Mouse (Mus musculus) gastrocnemius, postnatal 25 days (tissue): ENCODE measurements around the gene Edem2. TPM values are rescaled to one million over a fixed set of nuclear protein-coding genes. Genes with fewer than 3 reads are reported as not detected.

Source experiments
- DNase-seq: peaks from one replicate; pipeline ENCODE4 v3.0.0; 2022
- long read RNA-seq, 2 experiments: library from polyadenylated mRNA; stranded (forward); transcript quantifications; one replicate each; pipeline ENCODE4 v2.0.0; 2021
- total RNA-seq, 2 experiments: library from RNA; stranded (reverse); gene quantifications; 1 replicate in 1 of 2; 2 replicates in 1 of 2; pipeline ENCODE4 v1.2.3; 2021

Edem2 gene
- total RNA-seq, result 1 to 10 TPM; 3.9 to 5.0 TPM
- long read RNA-seq, experiment 1, partial matches to known transcripts, result 1 of 5 reads
- long read RNA-seq, experiment 1, other reads (novel, unspliced or antisense), result 0 of 5 reads
- long read RNA-seq, experiment 2, transcript Edem2-201 (11 exons, 2,290 nt), result major isoform, 9 of 14 reads
- long read RNA-seq, experiment 2, partial matches to known transcripts, result 4 of 14 reads
- long read RNA-seq, experiment 2, other reads (novel, unspliced or antisense), result 1 of 14 reads

DNA sequence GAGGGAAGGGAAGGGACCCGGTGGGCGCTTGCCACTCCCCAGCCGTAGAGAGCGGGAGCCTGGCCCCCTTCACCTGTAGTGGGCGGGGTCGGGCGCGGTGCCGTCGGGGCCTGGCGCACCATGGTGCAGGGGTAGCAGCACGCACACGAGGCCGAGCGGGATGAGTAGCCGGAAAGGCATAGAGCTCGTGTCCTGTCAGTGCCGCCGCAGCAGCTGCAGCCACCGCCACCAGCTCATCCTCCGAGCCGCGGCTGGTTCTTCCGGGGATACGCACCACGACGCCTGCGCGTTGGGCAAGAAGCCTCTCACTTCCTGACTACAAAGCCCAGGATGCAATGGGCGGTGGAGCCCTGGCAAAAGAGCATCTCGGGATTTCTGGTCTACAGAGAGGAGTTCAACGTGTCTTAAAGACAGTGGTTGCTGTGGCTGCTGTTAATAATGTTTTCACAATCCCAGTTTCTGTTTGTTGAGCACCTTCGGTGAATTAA, at the start of gene Edem2:
TSS of gene Edem2 (minus strand) at position 318 of the 488 bp plus-strand sequence.
- peak; percentile 90 for DNase-seq

DNA sequence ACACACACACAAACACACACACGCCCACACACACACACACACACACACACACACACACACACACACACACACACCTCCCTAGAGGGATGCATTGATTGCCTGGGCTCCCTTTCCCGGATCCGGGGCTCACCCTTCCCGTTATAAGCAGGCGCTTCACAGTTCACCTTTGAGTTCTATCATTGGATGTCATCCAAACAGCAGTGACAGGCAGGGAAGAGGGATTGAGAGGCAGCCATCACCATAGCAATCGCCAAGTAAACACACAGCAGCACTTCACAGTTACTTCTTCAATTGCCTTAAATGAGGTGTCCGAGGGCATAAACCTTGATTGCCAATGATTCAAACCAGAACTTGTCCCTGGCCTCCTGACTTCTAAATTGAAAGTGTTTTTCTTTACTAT, 49.8 kb upstream of the Edem2 start:
- no peak for DNase-seq

DNA sequence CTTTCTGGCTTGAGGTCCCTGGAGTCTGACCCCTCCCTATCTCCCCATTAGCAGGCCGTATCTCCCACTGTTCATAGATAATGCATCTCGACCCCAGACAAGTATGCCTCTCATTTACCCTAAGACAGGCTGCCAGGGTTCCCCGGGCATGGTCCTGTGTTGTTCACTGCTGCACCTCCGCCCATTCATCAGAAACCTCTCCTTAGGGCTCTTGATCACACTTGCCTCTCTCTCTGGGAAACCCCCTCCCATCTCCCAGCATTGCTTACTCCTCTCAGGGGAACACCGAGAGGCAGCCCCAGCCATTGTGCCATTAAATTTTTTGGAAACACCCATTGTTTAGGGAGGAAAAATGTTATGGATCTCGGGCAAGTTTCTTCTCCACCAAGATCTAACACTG, 48.7 kb upstream of the Edem2 start:
- DNase-seq, result no peak

DNA sequence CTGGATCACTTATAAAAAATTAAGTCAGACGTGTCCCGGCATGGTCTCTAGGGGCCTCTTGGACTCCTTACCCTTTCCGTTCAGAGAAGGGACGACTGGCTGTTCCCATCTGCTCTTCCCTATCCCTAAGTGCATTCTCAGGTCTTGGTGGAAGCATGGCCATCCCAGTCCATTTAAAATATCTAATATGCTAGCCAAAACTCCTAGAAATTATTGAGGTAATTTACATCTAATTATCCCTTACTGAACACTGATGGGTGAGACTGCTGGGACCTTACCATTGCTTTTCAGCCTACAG, 48.4 kb upstream of the Edem2 start:
- no peak for DNase-seq

DNA sequence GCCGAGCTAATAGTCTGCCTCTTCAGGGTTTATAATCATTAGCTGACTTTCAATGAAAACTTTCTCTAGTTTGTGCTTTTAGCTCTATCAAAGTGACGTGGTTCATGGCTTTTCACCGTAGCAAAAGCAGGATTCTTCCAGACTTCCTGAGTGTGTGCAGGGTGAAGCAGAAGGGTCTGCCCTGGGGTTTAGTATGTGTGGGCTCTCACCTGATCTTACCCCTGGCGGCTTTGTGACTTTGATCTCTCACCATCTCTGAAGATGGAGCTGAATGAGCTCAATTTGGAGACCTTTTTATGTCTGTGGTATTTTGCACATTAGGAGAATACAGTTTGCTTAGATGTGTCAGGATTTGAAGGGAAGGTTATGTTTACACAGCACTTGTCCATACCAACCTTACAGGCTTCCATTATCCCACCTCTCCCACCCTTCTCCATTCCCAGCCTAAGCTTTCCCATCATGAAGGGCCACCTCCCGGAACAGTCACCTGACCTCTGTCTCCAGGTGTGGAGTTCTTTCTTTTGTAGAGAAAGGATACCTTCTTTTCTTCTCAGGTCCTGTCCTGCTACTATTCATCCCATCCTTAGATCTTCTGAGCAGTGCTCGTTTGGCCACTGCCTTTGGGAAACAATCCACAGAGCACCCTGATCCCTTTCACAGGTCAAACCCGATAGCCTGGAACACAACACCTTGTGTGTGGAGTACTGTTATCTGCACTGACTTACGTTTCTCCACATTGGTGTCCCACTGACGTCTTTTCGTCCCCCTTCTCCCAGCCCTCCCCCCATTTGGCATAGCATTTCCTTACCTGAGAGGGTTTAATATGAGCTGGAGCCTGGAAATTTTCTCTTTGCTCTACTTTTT, 47.8 kb upstream of the Edem2 start:
- no peak for DNase-seq

DNA sequence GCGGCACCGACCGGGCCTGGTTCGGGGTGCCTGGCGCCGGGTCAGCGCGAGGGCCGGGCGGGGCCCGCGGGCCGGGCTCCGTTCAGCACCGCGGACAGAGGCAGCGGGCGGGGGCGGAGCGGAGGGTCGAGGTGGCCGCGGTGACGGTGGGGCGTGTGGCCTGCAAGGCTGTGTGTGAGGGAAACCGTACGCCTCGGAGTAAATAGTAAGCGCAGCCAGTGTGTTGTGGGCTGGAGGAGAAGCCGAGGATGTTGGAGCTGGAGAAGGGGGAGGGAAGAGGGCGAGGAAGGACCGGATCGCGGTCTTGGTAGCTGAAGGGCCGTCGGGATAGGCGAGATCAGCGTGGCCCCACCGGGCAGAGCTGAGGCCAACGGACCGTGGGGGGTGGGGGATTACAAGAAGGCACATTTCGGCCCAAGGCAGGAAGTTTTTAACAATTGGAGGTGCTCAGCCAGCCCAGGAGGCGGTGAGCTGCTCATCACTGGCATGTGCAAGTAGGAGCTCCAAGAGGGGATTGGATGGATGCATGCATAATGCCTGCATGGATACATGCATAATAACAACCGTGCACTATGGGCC, 46.5 kb upstream of the Edem2 start:
- DNase-seq, result peak; percentile 40

DNA sequence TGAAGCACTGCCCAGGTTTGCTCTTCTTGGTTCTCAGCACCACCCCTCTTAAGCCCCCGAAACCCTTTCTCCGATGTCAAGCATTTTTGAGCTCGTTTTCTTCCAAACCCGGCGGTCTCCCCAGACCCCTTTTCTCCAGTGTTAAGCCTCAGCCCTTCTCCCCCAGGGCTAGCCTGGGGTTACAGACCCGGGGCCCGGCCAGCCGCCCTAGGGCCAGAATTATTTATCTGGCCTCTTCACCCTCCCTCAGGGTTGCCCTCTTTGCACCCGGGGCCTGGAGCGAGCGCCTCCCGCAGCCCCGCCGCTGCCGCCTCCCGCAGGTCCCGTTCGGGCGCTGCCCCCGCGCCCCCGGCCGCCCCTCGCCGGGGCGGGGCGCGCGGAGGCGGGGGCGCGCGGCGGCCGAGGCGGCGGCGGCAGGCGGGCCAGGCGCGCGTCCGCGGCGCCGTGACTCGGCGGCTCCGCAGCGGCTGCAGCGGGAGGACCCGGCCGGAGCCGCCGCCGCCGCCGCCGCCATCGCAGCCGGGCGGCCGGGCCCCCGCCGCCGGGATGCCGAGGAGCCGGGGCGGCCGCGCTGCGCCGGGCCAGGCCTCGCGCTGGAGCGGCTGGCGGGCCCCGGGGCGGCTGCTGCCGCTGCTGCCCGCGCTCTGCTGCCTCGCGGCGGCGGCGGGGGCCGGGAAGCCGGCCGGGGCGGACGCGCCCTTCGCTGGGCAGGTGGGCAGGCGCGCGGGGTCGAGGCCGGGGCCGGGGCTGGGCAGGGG, 45.8 kb upstream of the Edem2 start, which contains the start of gene Mmp24:
TSS of gene Mmp24 (plus strand) at position 416 of the 758 bp plus-strand sequence.
- no peak for DNase-seq

DNA sequence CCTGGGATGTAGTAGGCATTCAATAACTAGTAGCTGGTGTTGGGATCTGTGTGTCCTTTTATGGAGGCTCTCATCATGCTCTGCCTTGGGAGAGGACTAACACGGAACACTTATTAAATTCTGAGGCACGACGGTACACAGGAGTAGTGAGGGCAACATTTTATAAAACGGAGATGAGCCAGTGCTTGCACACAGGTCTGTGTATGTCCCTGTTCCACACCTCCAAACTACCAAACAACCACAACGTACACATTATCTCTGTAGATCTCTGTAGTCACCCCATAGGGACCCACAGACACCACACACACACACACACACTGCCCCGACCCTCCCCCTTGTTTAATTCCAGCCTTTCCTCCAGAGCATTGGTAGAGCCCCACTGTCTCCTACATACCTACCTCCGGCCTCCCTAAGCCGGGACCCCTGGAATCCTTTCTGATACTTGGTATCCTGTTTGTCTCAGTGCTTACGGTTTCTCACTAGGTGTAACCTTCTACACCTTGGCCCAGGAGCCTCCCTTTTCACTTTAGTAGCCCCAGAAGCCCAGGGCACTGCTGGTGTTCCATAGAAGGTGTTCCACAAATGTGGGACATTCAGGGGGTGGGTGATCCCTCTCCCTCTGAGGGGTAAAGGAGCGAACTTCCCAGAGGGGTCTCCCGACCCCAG, 45.1 kb upstream of the Edem2 start:
- DNase-seq, result no peak

DNA sequence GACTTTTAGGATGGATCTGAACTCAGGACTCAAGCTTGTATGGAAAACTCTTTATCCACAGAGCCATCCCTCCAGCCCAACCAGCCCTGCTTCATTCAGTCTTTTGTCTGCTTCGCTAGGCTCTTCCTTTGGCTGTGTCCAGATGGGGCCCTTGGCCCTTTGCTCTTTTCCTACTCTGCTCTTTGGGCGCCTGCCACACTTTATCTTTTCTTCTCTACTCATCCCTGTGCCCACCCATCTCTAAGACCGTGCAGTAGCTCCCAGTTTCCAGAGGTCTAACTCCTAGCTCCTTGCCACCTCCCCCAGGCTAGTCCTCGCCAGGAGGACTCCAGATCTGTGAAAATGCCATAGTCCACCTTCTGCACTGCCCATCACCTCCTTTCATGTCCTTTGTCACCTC, 44.4 kb upstream of the Edem2 start:
- DNase-seq, result no peak

DNA sequence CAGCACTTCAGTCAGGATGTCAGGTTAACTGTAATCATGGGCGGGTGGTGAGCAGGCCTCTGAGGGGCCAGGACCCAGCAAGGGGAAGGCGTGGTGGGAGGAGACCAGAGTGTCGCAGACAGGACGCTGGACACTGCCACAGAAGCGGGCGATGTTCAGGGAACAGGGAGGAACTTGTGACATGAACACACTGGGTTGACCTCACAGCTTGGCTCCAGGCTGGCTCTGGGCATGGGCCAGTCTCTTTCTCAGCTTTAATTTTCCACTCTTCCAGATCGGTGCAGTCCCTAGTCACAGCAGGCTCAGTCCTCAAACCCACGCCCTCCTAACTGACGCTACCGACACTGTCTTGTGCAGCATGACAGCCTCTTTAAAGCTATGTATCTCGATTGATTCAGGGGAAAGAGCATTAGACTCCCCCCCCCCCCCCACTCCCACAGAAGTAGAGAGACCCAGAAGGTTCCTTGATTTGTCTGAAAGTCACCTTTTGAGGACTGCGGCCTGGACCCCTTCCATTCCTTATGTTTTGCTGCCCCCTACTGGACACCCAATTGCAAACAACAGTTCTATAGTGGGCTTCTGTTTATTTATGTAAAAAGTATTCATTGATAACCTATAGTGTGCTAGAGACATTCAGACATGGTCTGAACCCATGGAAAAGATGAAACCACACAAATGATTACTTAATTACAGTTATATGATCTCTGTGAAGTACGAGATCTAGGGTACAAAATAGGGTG, 35.6 kb upstream of the Edem2 start:
- DNase-seq, result peak; percentile 57

DNA sequence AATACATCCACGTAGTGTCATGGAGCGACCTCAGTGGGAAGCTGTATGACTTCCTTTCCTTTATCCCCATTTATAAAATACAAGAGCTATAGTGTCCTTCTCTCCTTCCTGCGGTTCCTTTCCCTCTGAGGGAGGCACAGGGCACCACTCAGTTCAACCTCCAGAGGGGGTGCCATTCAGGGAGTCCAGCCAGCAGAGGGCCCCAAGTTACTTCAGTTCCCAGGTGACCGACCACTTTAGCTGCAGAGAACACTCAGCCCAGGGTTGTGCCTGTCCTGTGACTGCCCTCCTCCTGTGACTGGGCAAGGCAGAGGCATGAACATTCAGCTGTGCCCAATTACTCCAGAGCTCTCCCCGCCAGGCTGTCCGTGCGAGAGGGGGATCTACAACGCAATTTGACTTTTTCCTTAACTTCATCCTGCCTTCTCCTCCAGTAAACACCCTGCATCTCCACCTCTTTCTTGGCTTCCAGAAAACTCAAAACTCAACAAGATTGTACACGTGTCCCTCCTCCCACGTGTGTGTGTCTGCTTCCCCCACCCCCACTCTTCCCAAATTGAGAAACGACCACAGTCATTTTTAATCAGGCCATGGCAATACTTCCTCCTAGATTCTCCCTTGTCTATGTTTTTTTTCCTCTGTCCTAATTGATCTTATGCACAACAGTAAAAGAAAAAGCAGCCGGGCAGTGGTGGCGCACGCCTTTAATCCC, 27.7 kb upstream of the Edem2 start:
- DNase-seq, result no peak

DNA sequence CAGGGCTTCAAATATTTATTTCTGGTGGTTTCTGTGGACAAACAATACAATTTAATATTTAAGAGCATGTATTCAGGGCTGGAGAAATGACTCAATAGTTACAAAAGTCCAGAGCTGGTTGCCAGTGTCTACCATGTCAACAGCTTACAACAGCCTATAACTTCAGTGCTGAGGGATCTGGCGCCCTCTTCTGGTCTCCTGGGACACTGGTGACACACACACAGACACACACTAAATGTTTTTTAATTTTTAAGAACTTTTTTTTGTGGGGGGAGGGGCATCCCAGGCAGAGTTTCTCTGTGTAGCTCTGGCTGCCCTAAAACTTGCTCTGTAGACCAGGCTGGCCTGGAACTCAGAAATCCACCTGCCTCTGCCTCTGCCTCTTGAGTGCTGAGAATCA, 26.5 kb upstream of the Edem2 start:
- DNase-seq, result peak; percentile 26

DNA sequence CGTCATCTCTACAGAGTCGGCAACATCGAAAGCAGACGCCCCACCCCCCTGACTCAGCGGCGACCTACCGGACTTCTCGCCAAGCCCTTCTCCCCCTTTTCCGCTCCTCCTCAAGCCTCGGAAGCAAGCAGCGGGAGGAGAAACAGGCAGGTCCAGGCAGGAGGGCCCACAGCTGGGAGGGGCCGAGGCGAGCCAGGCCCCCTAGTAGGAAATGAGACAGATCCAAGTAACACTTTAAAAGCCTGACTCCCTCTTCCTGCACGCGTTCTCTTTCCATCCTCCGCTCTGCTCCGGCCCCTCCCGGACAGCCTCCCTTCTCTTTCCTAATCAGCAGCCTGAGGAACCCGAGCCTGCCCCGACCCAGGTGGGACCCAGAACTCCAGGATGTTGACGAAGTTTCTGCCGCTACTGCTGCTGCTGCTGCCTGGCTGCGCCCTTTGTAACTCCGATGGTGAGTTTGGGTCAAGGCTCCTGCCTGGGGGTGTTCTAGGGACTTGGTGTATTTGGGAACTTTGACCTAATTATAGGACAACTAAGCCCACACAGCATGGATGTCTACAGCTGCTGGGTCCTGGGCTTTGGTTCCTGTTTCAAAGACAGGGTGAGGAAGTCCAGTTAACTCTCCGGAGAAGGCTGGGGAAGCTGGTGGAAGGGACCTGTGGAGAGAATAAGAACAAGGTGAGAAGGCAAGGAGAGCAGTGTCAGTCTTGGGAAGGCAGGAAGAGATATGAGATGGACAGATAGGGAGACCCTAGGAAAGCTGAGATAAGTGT, 21.9 kb upstream of the Edem2 start, which contains the start of gene Procr:
TSS of gene Procr (plus strand) at position 104 of the 773 bp plus-strand sequence.
- peak; percentile 73 for DNase-seq

DNA sequence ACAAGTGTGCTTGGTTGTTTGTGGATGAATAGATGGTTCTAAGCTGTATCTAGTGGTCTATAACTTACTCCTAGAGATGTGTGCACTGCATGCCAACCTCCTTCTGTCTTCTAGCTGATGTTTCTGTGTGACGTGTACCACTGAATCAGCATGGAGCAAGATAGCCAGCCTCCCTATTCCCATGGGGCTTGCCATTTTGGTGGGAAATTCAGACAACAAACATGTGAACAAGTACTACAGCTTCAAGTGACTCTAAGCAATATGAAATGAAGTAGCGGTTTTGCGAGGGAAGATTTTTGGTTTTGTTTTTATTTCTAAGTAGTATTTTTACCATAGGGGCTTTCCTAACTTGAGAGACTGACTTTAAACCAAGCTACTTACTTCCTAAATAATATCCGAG, 20.1 kb upstream of the Edem2 start:
- no peak for DNase-seq

DNA sequence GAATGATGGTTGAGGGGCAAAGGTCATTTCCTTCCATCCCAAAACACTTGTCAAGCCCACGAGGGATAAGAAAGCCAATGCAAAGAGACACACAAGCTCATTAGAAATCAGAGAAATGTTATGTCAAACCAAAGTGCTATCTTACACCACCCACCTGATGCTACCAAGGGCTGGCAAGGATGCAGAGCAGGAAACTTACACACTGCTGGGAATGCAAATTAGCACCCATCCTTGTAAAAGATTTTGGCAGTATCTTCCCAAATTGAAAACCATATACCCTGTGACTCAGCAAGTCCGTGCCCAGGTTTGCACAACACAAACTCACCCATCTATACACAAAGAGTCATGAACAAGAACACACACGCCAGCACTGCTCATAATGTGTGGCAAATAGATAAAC, 16.2 kb upstream of the Edem2 start:
- no peak for DNase-seq

DNA sequence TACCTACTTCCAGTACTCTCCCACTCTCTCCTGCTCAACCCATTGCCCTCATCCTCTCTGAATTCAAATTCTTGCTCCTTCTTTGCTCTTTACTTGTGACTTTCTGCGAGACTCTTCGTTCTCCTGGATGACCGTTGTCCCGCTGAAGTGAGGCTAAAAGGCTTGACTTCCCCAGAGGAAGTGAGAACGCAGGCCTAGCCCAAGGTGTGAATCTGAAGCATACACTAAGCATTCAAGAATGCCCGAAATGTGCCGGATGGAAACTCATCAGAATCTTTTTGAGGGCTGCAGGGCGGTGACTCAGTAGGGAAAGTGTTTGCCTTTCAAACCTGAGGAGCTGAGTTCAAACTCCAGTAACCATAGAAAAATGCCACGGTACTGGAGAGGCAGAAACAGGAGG, 14.1 kb upstream of the Edem2 start:
- DNase-seq, result no peak

DNA sequence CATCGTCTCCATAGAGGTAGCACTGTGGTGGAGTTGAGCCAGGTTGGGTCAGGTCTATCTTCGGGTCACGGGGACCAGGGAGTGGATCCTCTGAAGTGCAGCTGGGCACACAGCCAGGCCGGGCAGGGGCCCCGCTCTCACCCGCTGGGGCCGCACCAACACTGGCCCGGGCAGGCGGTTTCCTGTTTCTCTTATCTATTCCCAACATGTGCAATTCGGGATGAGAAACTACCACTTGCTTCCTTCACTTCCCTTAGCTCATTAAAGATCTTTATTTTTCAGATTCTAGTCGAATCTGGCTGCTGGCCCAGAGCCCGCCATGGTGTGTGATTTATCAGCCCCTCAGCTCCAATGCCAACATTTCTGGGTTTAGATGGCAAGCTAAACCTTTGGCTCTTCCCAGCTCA, 13.7 kb upstream of the Edem2 start:
- no peak for DNase-seq

DNA sequence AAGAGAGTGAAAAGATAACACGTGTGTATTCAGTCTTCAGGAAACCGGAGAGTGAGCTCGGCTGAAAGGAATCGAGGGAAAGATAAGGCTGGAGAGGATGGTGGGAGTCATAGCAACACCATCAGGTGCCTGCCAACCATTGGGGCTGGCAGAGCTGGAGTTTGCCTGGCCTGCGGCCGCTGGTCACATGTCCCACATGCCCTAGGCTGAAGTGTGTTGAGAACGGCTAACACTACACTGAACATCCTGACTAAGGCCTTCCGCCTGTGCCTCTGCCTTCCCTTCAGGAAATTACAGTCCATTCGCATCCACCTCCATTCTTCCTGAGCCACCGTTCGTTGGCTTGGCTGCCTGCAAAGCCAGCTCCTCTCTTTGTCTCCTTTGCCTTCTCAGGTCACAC, 12.9 kb upstream of the Edem2 start:
- DNase-seq, result no peak

DNA sequence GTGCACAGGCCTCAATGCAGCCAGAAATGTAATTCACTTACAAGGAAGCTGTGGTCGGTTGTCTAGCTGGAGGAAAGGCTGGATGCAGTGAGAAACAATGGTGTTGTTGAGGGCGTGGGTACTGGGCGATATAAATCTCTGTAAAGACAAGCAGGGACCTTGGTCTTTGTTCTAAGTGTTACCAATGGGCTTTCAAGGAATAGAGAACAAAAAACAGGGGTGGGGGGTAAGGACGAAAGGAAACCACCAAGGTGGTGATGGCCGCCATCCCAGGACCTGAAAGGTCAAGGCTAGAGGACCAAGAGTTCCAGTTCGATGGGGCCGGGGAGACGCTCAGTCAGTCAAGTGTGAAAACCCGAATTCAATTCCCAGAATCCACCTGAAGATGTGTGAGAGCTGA, 8.5 kb upstream of the Edem2 start:
- no peak for DNase-seq

DNA sequence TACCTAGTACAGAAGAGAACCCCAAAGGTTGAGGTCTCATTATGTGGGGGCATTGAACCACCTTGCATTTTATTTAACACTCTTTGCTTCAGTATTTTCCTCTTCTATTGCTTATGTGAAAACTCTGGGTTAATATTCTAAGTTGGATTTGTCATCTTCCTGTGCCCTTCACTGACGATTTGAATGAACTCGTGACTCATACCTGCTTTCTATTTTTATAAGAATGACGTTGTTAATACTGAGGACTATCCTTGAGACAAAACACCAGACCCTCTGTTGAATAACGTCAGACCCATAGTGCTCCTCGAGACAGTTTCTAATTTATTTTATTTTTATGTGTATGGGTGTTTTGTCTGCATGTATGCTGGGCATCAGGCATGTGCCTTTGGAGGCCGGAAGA, 7.7 kb upstream of the Edem2 start:
- no peak for DNase-seq
